Mouse (Mus musculus) liver, adult 2 months (tissue): ENCODE measurements at regions not wholly inside any gene's neighbourhood (a gene's known extent, or its start where the extent isn't known, plus 50 kb on each side); places are given as distances from the start of the nearest gene placed in this dataset.

Experiments
- DNase-seq: peaks from one replicate; pipeline ENCODE4 v3.0.0-alpha.2; 2011; ENCODE audit warnings: low read depth, low spot score; ENCODE audit errors: extremely low read depth
- H3K27ac ChIP-seq: fragments of 200-500 bp; replicated peaks from 2 replicates; pipeline ENCODE4 v1.5.1; 2012; ENCODE audit warnings: low read depth, mild to moderate bottlenecking, control low read depth, inconsistent platforms, low read length; ENCODE audit not compliant: insufficient read depth
- H3K27me3 ChIP-seq: fragments of 200-500 bp; 2 replicates; pipeline ENCODE4 v1.6.1; 2012; ENCODE audit warnings: mild to moderate bottlenecking, moderate library complexity, low read length, inconsistent platforms; ENCODE audit not compliant: control insufficient read depth, insufficient read depth
- H3K36me3 ChIP-seq: fragments of 200-500 bp; 2 replicates; pipeline ENCODE4 v1.6.1; 2012; ENCODE audit warnings: low read length, inconsistent platforms; ENCODE audit not compliant: control insufficient read depth, insufficient read depth
- H3K4me1 ChIP-seq: fragments of 200-500 bp; 2 replicates; pipeline ENCODE4 v1.6.1; 2011; ENCODE audit warnings: low read length; ENCODE audit not compliant: control insufficient read depth, insufficient read depth
- H3K4me3 ChIP-seq: fragments of 200-500 bp; 2 replicates; pipeline ENCODE4 v1.5.1; 2011; ENCODE audit warnings: low read depth, mild to moderate bottlenecking, control low read depth, low read length, moderate library complexity; ENCODE audit not compliant: insufficient read depth
- H3K79me2 ChIP-seq: fragments of 200-500 bp; 2 replicates; pipeline ENCODE4 v1.6.1; 2012; ENCODE audit warnings: inconsistent platforms, mild to moderate bottlenecking, low read length, moderate library complexity; ENCODE audit not compliant: control insufficient read depth, insufficient read depth
- H3K9ac ChIP-seq: fragments of 200-500 bp; 2 replicates; pipeline ENCODE4 v1.6.1; 2012; ENCODE audit warnings: low read depth, mild to moderate bottlenecking, control low read depth, inconsistent platforms, low read length
- CTCF ChIP-seq: fragments of 200-500 bp; IDR thresholded peaks from 2 replicates; pipeline ENCODE4 v1.5.1; 2011; ENCODE audit warnings: low read depth, low read length, control low read depth
- POLR2A ChIP-seq: fragments of 200-500 bp; IDR thresholded peaks from 2 replicates; pipeline ENCODE4 v1.6.1; 2011; ENCODE audit warnings: low read length, control low read depth; ENCODE audit not compliant: insufficient read depth; ENCODE audit errors: extremely low read depth
- WGBS: fragments of 180-500 bp; shearing (Covaris S2); methylation state at CpG from one replicate; pipeline ENCODE4 v1.1.7; 2018; 5-methylcytosine and 5-hydroxymethylcytosine counted together

- no peak overlapping the region for H3K4me3 ChIP-seq
- peaks cover 4% of the 10 kb centered on the region; the same call in 1 of the 2 replicates for H3K27me3 ChIP-seq
- H3K27ac ChIP-seq: no peak overlapping the region
- DNase-seq: no peak
- no peaks in the 10 kb centered on the region for H3K36me3 ChIP-seq
- no peaks in the 10 kb centered on the region for H3K79me2 ChIP-seq
- H3K9ac ChIP-seq: no peak overlapping the region
- no peaks in the 10 kb centered on the region for H3K4me1 ChIP-seq
- WGBS: 62% methylated on average over 13 of the region's 13 CpGs
- TF ChIP-seq CTCF (no peak), POLR2A (no peak)
These were observed 295.5 kb upstream of the Gm4791 start for GRCm38 (mm10) chr9:46702901-46703636.

GRCm38 (mm10) chr9:46702053-46702900 is 296.3 kb upstream of the Gm4791 start:
- no peak overlapping the region for H3K27ac ChIP-seq
- TF ChIP-seq POLR2A (no peak), CTCF (no peak)
- no peaks in the 10 kb centered on the region for H3K36me3 ChIP-seq
- no peaks in the 10 kb centered on the region for H3K4me1 ChIP-seq
- no peak overlapping the region for H3K4me3 ChIP-seq
- no peak for DNase-seq
- no peaks in the 10 kb centered on the region for H3K79me2 ChIP-seq
- WGBS: 42% methylated on average over 16 of the region's 16 CpGs
- peaks cover 4% of the 10 kb centered on the region; the same call in 1 of the 2 replicates for H3K27me3 ChIP-seq
- no peak overlapping the region for H3K9ac ChIP-seq

- Histone ChIP-seq H3K9ac (no peak overlapping the region), H3K27me3 (no peaks in the 10 kb centered on the region), H3K36me3 (no peaks in the 10 kb centered on the region), H3K27ac (no peak overlapping the region), H3K4me1 (no peaks in the 10 kb centered on the region), H3K4me3 (no peak overlapping the region), H3K79me2 (no peaks in the 10 kb centered on the region)
- WGBS: 52% methylated on average over 2 of the region's 2 CpGs
- no peak for TF ChIP-seq POLR2A
- no peak for TF ChIP-seq CTCF
- no peak for DNase-seq
These were observed 302.4 kb upstream of the Gm4791 start for GRCm38 (mm10) chr9:46696171-46696570.

GRCm38 (mm10) chr9:46689331-46689730 is 309.2 kb upstream of the Gm4791 start:
- 62% methylated on average over 5 of the region's 5 CpGs for WGBS

GRCm38 (mm10) chr9:46684113-46684850 is 314.3 kb upstream of the Gm4791 start:
- Histone ChIP-seq H3K79me2 (no peaks in the 10 kb centered on the region), H3K27me3 (no peaks in the 10 kb centered on the region), H3K4me3 (no peak overlapping the region), H3K4me1 (no peaks in the 10 kb centered on the region), H3K27ac (no peak overlapping the region), H3K36me3 (no peaks in the 10 kb centered on the region), H3K9ac (no peak overlapping the region)
- WGBS: 87% methylated on average over 15 of the region's 15 CpGs
- no peak for DNase-seq
- TF ChIP-seq CTCF: no peak
- no peak for TF ChIP-seq POLR2A

More at GRCm38 (mm10) chr9:46689331-46689730, 309.2 kb upstream of the Gm4791 start:
- no peaks in the 10 kb centered on the region for H3K79me2 ChIP-seq
- no peak overlapping the region for H3K4me3 ChIP-seq
- no peaks in the 10 kb centered on the region for H3K4me1 ChIP-seq
- no peak overlapping the region for H3K9ac ChIP-seq
- no peak overlapping the region for H3K27ac ChIP-seq
- no peaks in the 10 kb centered on the region for H3K27me3 ChIP-seq
- DNase-seq: no peak
- no peak for TF ChIP-seq POLR2A
- TF ChIP-seq CTCF: no peak
- no peaks in the 10 kb centered on the region for H3K36me3 ChIP-seq
